Mouse (Mus musculus) spleen, adult 18-20 months (tissue): ENCODE data around the gene Ankrd6.
A peak's percentile ranks its signal among the peaks of the same experiment; 100 is the strongest.
"Not testable (repeated sequence)": the region's sequence is repeated elsewhere in the genome, so short reads cannot be mapped to it uniquely, and the experiment has no call there.

Experiments used
- DNase-seq, 2 experiments: peaks; one replicate each; pipeline ENCODE4 v3.0.0; 2022; ENCODE audit warnings: mixed read lengths in 2 of 2

The Ankrd6 gene

DNA sequence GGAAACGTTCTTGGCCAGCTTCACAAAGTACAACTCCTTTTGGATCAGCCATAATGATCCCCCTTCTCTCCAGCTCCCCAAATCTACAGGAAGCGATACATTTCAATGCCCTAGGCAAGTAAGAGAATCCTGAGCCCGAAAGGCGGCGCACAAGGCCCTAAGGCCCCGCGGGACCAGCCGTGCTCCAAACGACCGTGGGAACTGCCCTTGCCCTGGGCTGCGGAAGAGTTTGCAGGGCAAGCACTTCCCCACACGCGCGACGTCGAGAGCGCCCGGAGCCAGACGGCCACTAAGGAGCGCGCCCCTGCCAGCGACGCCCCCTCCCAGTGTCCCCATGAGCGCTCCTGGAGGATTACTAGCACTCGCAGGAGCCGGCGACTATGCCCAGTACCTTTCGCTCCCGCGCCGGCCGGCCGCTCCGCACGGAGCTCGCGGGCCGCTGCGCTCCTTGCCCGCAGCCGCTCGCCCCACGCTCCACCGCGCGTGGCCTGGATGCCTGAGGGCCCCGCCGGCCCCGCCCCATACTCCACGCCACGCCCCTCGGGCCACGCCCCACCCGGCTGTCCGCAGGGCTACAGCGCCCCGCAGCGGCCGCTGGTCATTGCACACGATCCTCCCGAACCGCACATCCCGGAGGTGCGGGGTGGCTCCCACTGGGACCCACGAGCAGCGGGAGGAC lies at the start of gene Ankrd6:
Gene Ankrd6 (minus strand): TSS at position 486 of the 679 bp plus-strand sequence.
- DNase-seq: peak; percentile 46 to 64

DNA sequence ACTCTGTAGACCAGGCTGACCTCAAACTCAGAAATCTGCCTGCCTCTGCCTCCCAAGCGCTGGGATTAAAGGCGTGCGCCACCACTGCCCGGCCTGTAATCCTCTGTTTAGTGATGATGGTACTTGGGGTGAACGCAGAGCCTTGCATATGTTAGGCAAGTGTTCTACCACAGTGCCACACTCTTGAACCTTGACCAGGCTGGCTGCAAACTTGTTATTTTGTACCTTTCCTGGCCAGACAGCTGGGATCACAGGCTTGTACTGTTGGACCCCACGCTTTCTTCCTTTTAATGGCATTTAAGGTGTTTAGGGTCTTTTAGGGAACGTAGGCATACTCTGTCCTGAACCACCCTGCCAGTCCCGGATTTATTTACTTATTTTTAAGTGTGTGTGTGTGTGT lies 48.4 kb upstream of the Ankrd6 start:
- DNase-seq: no peak

DNA sequence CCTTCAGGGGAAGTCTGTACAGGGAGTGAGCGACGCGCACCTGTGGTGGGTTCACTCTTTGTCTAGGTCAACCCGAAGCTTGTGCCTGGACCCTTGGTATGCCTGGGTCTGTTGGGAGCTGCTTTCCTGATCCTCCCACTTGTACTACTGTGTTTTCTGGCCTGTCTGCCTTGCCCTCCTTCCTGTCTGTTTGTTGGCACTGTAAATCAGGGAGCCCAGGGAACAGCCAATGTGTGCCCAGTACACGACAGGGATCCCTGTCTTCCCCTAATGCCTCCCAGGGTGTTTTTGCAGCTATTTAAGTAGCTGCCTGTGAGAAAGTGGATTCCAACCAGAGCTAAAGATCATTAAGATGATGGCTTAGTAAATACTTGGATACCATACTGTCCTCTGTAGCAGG lies 46.9 kb upstream of the Ankrd6 start:
- DNase-seq: no peak

DNA sequence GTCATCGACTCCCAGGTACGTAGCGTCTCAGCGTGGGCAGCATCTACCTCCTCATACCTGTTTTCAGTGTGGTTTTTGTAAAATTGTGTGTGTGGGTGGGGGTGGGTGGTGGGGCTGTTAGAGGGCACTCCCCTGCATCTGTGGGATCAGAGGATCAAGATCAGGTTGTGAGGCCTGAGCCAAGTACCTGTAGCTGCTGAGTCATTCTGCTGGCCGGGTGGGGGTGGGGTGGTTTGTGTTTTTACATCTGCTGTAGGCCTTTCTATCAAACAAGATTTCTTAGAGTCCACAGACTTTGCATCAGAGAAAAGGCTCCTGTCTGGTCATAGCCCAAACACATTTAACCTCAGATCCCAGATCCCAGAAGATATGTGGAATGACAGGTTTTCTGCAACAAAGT lies 45.4 kb upstream of the Ankrd6 start:
- DNase-seq: no peak

DNA sequence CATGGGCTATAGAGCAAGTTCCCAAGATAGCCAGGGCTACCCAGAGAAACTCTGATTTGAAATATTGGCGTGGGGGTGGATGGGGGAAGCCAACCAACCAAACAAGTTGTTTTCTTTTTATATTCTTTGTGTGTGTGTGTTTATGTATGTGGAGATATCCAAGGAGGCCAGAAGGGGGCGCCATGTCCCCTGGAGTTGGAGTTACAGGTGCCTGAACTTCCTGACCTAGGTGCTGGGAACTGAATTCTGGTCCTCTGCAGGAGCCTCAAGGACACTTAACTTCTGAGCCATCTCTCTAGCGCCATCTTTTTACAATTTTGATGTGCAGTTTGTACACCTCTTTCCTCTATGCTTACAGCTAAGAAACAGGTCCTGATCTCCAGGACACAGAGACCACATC lies 43.5 kb upstream of the Ankrd6 start:
- no peak for DNase-seq

DNA sequence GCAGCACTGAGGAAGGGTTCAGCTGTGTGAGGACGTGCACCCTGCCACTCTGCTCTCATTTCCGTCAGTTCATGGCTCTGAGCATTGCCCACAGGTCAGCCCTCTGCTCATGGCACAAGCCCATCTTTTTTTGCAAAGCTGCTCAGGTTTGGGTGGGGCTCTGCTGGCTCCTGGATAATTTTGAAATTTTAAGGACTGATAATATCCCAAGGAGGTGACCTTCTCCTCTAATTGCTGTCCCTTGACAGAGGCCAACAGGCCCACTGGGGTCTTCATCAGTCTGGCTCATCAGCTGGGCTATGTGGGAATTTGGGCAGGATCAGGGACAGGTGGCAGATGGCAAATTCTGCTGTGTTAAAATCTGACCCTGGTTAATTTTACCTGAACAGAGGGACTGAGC lies 38.7 kb upstream of the Ankrd6 start:
- DNase-seq: no peak

DNA sequence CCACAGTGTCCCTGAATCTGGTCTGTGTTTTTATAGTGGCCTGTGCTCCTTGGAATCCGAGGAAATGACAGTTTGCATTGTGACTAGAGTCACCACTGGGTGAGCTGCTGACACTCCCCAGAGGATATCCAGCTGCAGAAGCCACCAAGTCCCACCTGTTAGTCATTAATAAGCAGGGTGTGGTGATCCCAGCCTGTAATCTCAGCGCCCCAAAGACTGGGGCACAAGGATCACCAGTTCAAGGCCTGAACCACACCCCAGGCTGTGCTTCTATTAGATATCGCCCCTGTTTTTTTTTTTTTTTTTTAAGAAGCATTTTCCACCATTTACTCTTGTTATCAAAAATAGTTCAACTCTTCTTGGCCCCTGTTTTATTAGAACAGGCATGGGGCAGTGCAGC lies 36.4 kb upstream of the Ankrd6 start:
- no peak for DNase-seq

DNA sequence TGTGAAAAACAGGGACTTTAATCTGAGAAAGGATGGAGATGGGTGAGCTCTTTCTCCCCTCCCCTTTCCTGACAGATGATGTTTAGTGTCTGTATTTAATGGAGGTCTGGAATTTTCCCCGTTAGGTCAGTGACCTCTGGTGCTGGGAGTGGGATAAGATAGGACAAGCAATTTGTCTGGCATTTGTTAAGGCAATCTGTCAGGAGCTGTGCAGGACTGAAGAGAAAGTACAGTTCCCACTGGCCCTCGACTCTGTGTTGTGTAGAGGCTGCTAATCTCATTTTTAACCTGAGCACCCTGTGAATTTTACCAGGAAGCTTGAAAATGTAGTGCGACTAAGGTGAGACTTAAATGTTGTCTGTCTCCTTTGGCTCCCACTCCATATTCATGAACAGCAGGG lies 35.0 kb upstream of the Ankrd6 start:
- no peak for DNase-seq

DNA sequence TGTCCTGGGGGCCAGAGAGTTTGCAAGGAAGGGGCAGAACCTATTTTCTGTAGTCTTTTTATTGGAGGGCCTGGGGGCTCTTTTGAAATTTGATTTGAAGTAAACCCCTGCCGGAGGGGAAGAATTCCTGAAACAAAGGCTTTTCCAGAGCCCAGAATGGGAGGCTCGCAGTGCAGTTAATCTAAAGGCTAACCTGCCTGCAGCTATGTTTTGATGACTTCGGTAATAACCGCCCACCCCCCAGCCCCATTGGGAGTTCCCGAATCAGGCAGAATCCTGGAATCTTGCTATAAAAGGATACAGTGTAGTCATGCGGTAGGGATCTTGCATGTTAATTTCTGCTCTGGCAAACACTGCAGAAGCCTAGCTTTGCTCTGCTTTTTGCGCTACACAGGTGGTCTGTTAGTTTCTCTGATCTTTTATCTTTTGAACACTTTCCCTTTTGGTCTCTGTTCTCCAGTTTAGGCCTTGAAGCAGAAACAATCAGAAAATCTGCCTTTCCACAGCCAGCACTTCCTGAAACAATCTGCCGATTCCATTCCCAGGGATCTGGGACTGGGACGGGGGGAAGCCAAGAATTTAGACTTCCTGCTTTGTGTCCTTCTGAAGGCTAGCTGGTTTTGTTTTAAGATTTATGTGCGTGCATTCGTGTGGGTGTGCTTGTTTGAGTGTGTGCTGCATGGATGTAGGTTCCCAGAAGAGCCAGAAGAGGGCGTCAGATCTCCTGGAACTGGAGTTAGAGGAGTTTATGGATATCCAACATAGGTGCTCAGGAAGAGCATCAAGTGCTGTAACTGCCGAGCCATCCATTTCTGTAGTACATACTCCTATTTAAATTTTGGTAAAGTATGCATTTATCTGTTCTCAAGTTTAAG lies 34.4 kb upstream of the Ankrd6 start:
- DNase-seq: no peak

DNA sequence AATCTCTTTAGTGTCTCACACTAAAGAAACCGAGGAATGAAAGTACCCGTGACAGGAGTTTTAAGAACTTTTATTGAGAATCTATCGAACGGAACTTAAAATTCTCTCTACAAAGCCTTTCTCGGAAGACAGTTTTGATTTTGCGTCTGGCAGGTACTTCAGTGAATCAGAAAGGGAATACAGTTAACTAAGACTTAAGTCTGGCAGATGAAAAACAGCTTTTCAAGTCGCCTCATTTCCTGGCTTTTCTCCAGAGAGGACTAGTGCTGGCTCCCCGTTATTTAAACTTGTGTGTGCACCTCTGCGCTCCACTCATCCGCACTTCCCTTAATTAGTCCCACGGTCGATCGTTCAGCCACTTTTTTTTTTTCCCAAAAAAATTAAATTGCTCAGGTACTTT lies 33.6 kb upstream of the Ankrd6 start:
- DNase-seq: no peak

DNA sequence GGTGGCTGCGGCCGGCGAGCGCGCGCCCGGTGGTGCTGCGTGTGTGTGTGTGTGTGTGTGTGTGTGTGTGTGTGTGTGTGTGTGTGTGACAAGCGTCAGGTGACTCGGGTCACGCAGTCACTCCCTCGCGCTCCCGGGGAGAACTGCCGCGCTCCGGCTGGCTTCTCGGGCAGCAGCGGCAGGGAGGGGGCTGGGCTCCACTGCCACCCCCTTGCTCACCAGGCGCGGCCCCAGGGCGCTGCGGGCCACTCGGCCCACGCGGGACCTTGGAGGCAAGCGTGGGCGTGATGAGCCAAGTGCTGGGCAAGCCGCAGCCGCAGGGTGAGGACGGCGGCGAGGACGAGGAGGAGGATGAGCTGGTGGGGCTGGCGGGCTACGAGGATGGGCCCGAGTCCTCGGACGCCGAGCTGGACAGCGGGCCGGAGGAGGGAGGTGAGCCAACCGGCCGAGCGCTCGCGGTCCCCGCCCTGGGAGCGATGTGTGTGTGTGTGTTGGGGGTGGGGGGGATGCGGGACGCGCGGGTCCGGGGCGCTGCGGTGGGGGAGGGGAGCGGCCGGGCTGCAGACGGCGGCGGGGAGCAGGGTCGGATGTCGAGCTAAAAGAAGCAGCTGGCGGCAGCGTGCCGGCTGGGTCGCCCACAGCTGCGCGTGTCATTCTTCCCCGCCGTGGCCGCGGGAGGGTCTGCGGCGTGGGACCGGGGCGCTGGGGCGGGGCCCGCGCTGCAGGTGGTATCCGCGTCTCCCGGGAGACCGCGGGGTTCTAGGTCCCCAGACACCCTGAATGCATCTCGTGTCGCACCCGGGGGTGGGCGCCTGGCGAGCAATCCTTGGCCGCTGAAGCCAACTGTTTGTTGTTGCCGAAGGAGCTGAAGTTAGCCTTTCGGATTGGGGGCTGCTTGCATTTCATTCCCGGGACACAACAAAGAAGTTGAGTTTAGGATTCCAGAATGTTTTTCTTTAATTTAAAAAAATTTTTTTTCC lies 32.8 kb upstream of the Ankrd6 start:
- peak; percentile 38 to 47 for DNase-seq

DNA sequence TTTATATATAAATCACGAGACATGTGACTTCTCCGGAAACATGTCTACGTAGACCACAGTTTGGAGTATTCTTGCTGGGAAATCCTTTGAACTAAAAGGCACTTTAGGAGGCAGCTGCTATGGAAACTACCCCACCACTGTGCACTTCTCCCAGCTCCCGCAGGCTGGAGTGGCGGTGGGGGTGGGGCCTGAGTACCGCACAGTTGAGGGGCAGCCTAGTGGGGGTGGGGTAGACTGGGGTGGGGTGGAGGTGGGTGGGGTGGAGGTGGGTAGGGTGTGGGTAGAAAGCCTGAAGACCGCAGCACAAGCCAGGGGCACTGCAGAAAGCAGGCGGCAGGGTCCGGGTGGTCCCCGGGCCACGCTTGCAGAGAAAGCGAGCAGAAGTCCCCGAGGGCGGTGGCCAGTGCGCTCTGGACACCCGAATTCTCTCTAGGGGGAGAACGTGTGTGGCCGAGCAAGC lies 32.1 kb upstream of the Ankrd6 start, which contains the start of gene Rragd:
Gene Rragd (plus strand): TSS at position 322 of the 460 bp plus-strand sequence.
- DNase-seq: no peak

DNA sequence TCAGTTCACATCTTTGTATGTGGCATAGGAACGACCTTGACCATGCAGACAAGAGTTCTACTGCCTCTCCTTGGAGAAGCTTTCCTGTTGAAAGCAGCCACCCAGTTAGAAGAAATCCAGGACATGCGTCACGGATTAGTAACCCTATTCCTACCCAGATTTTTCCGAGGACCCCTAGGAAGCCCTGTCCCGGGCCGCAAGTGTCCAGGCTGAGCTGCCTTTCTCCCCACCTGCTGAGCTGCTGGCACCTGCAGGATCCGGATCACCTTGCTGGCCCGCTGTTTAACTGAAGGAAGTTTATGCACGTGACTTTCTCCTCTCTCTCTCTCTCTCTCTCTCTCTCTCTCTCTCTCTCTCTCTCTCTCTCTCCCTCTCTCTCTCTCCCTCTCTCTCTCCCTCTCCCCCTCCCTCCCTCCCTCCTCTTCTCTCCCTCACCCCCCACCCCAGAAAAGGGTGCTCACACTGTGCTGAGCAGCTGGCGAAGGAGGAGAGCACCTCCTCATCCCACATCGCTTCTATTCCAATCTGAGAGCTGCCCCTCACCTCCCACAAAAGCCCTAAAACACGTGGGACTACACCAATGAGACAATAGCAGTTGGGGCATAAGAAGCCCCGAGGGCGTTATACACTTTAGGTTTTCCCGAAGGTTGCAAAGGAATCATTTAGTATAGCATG lies 31.5 kb upstream of the Ankrd6 start:
- DNase-seq: no peak

DNA sequence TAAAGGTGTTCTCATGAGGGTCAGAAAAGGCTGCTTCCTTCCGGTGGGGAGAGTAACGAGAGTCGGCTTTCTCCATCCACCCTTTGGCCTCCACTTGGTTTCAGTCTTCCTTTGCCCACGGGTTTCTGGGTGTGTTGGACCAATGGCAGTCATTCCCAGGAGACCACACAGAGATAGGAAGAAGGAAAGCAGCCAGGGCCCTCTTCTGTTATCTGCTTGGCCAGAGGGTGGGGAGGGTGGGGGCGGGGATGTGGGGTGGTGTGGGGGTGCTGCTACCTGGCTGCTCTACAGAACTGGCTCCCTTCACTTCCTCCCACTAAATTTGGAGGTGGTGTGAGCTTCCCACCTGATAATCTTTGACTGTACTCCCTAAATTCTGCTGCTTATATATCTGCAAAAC lies 31.0 kb upstream of the Ankrd6 start:
- no peak for DNase-seq

DNA sequence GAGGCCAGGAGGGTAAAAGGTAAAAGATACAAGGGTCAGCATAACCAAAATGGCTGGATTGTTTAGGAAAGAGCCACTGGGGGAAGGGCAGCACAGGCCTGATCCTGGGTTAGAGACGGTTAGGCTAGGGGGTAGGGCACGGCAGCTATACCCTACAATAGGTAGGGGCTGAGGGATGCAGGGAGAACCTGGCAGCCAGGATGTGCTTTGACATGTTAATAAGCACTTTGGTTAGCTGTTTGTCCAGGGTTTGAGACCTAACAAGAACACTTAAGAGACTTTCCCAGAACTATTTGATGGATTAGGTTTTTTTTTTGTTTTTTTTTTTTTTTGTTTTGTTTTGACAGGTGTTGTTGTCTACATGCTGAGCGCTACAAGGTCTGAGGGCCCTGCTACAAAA lies 29.4 kb upstream of the Ankrd6 start:
- DNase-seq: no peak

DNA sequence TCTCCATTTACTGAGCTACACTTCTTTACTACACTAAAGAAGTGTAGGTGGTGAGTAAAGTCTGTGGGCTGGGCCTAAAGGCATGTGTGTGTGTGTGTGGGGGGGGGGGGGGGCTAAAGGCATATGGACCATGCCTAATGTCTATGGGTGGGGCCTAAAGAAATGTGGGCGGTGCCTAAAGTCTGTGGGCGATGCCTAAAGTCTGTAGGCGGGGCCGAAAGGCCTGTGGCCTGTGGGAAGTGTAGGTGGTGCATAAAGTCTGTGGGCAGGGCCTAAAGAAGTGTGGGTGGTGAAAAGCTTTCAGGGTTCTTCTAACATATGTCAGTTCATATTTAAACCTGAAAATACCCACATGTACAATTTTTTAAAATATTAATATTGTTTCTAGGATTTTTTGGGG lies 26.7 kb upstream of the Ankrd6 start:
- no peak for DNase-seq

DNA sequence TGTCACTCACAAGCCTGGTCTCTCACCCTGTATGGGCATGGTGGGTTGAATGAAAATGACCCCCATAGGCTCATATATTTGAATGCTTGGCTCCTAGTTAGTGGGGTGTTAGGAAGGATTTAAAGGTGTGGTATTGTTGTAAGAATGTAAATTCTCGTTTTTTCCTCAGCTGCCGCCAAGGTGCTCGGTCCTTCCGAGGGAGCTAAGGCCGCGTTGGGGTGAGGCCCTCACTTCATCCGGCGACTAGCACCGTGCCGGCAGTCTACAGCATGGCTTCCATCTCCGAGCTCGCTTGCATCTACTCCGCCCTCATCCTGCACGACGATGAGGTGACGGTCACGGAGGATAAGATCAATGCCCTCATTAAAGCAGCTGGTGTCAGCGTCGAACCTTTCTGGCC lies 14.0 kb upstream of the Ankrd6 start:
- DNase-seq: not testable (repeated sequence)

DNA sequence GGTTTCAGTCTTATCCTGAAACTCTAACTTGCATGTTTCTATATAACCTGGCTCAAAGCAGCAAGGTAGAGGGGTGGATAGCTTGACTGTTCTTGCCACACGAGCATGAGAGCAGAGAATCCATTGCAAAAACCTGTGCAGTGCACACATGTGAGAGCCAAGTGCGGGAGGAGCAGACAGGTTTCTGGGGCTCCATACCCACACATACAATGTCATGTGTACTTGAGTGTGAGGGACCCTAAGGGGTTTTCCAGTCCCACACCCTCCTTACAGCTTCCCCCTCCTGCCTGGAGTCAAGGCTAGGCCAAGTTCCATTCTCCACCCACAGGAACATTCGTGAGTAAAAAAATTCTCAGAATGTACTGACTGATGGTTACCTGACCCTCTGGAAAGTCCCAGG lies 10.8 kb upstream of the Ankrd6 start:
- no peak for DNase-seq

DNA sequence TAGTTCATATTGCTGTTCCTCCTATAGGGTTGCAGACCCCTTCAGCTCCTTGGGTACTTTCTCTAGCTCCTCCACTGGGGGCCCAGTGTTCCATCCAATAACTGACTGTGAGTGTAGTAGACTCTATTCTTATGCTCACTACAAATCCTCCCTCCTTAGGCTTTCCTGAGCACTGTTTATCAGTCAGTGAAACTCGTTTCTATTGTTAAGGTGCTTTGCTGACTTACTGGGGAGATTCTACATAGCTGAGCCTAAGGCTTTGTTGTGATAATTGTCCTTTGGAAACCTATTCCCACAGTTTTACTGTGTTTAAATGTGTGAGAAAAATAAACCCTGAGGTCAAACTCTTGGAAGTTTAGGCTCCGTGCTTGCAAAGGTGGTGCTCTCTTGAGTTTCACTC lies 5.8 kb upstream of the Ankrd6 start:
- DNase-seq: no peak

DNA sequence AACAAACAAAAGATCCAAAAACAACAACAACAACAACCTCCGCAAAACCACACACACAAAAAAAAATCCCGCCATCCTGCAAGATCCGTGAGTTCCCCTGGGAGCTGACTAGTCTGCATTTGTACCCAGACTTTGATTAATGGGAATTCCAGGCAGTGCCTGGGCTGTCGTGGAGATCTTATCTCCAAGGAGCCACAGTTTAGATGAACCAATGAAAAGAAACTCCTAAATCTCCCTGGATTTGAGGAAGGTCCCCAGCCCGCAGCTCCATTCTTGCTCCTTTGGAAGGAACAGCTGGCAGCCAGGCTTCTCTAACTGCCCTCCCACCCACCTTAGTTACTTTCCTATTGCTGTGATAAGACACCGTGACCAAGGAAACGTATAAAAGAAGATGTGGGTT lies 2.0 kb upstream of the Ankrd6 start:
- no peak for DNase-seq

DNA sequence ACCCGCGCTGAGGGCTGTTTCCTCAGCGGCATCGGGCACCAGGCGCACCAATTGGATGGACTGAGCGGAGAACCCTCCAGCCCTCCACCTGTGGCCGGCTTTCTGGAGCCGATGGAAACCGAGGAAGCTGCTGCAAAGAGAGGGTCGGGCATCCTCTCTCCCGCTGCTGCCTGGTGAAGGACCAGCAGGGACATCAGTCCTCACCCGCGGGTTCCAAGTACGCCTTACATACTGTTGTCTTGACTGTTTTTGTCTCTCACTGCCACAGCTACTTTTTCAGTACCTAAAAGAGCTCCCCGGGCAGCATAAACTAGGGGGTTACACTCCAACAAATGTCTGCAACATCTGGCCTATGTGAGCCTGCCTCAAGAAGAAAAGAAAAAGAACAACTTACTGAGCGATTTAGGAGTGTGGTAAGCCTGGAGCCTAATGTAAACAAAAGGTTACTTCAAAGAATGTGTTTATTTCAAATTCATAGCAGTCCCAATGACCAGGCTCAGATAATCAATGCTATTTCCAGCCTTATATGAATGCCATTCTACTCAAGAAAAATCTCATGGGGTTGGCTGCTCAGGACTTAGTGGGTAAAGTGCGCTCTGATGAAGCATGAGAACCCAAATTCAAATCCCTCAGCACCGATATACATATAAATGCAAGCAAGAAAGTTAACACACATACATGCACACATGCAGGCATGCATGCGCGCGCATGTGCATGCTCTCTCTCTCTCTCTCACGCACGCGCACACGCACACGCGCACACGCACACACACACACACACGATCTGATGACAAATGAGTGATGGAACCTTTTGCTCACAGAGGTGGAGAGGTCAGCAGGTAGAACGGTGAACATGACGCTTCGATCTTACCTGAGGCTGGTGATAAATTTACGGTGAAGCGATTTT lies 647 bp upstream of the Ankrd6 start:
- DNase-seq: no peak
